Mouse (Mus musculus) heart, postnatal 0 days (tissue): ENCODE results near the gene Acot7. TPM values are rescaled to one million over a fixed set of nuclear protein-coding genes. Genes with fewer than 3 reads are reported as not detected.

Experiments
- ATAC-seq: fragments of 200-750 bp; cut with Nextera tagmentation; 2 replicates; pipeline ENCODE4 v1.8.0; 2017; ENCODE audit warnings: low read depth, moderate number of reproducible peaks, moderate library complexity; ENCODE audit not compliant: insufficient read depth
- DNase-seq: peaks from one replicate; pipeline ENCODE4 v3.0.0-alpha.2; 2016; ENCODE audit warnings: low spot score
- H3K27ac ChIP-seq: fragments of 300-500 bp; sonication (generic); 2 replicates; pipeline ENCODE4 v1.5.1; 2014; ENCODE audit warnings: low read depth, mild to moderate bottlenecking
- H3K27me3 ChIP-seq: fragments of 300-500 bp; sonication (generic); 2 replicates; pipeline ENCODE4 v1.6.1; 2014; ENCODE audit warnings: low read length, mixed read lengths; ENCODE audit not compliant: control insufficient read depth, insufficient read depth
- H3K36me3 ChIP-seq: fragments of 300-500 bp; sonication (generic); replicated peaks from 2 replicates; pipeline ENCODE4 v1.6.1; 2014; ENCODE audit warnings: low read length, mixed read lengths; ENCODE audit not compliant: control insufficient read depth, insufficient read depth
- H3K4me1 ChIP-seq: fragments of 300-500 bp; sonication (generic); 2 replicates; pipeline ENCODE4 v1.6.1; 2014; ENCODE audit warnings: antibody characterized with exemption; ENCODE audit not compliant: control insufficient read depth, insufficient read depth
- H3K4me2 ChIP-seq: fragments of 300-500 bp; sonication (generic); 2 replicates; pipeline ENCODE4 v1.6.1; 2014; ENCODE audit warnings: low read depth, mild to moderate bottlenecking, low read length, moderate library complexity
- H3K4me3 ChIP-seq: fragments of 300-500 bp; sonication (generic); 2 replicates; pipeline ENCODE4 v1.5.1; 2014; ENCODE audit warnings: low read depth, low read length
- H3K9ac ChIP-seq: fragments of 300-500 bp; sonication (generic); replicated peaks from 2 replicates; pipeline ENCODE4 v1.6.1; 2014; ENCODE audit warnings: low read depth, low read length, mixed read lengths
- H3K9me3 ChIP-seq: fragments of 300-500 bp; sonication (generic); replicated peaks from 2 replicates; pipeline ENCODE4 v1.6.1; 2016; ENCODE audit warnings: low read length; ENCODE audit not compliant: control insufficient read depth
- CTCF ChIP-seq: IDR thresholded peaks from 2 replicates; pipeline ENCODE4 v1.5.1; 2016; ENCODE audit warnings: antibody characterized with exemption, control low read depth, low read depth
- EP300 ChIP-seq: IDR thresholded peaks from 2 replicates; pipeline ENCODE4 v1.6.1; 2016; ENCODE audit warnings: antibody characterized with exemption, low read depth
- WGBS: fragments of 180-500 bp; shearing (Covaris S2); extraction: QIAGEN DNeasy Blood & Tissue Kit; methylation state at CpG from one replicate; pipeline ENCODE4 v1.1.7; 2014; 5-methylcytosine and 5-hydroxymethylcytosine counted together
- polyA plus RNA-seq: library from polyadenylated mRNA; unstranded; fragments of >200 nt; fragmentation: Nextera tagmentation; extraction: Ambion mirVana; gene quantifications from 2 replicates; pipeline ENCODE4 v1.2.1, GENCODE M21; 2015
- total RNA-seq: library from RNA; depleted of rRNA; stranded (reverse); fragments of >200 nt; gene quantifications from 2 replicates; pipeline ENCODE4 v1.2.3, GENCODE M21; 2014; ENCODE audit warnings: low replicate concordance

Acot7 gene
- total and polyA plus RNA-seq, 2 experiments from 2014 or later, result 39.5 to 68.8 TPM

DNA sequence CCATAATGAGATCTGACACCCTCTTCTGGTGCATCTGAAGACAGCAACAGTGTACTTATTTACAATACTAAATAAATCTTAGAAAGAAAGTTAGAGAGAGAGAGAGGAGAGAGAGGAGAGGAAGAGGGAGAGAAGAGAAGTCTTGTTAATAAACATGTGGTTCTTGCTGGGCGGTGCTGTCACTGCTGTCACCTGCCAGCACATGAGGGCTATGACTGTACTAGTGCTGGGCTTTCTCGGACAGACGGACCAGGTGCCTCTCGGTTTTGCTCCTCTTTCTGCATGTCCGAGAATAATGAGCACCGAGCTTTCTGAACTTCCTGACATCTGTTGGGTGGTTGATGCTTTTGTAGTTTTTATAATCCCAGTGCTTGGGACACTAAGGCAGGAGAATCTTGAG lies 72.7 kb downstream of the Acot7 start:
- no peak overlapping the region for H3K4me2 ChIP-seq
- ATAC-seq (no peak), DNase-seq (no peak)
- no peaks in the 10 kb centered on the region for H3K27me3 ChIP-seq
- no peak overlapping the region for H3K27ac ChIP-seq
- TF ChIP-seq EP300 (no peak), CTCF (no peak)
- no peaks in the 10 kb centered on the region for H3K9me3 ChIP-seq
- 88% methylated on average over 6 of the region's 6 CpGs for WGBS
- H3K36me3 ChIP-seq, result 0 out of 2 replicates have a peak, but pooled peaks cover 7% of the 10 kb centered on the region
- H3K4me3 ChIP-seq, result no peak overlapping the region
- no peak overlapping the region for H3K9ac ChIP-seq
- H3K4me1 ChIP-seq, result peaks cover 42% of the 10 kb centered on the region

DNA sequence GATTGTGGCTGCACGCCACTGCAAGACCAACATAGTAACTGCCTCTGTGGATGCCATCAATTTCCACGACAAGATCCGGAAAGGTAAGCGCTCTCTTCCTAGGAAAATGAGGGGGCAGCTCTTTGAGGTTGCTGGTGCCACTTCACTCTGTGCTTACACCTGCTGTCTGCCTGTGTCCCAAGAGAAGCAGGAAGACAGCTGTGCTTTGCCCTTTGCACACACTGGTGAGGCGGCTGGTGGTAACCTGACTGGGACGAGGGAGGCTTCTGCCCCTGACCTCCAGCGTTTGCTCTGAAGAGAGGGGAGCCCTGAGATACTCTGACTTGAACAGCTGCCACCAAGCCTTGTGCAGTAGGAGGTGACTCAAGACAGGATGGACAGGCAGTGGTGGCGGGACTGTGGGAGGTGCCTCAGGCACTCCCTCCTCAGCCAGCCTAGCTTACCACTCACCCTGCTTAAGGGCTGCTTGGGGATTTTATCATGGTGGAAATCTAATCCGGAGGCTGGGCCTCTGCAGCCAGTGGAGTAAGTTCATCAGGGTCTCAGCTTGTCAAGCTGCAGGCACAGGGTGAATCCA lies 75.3 kb downstream of the Acot7 start:
- H3K36me3 ChIP-seq, result 0 out of 2 replicates have a peak, but pooled peaks cover 7% of the 10 kb centered on the region
- ATAC-seq, result no peak
- 0 out of 2 replicates have a peak overlapping the region, but pooled peaks have one; percentile 36 for H3K27ac ChIP-seq
- 50% methylated on average over 9 of the region's 9 CpGs for WGBS
- no peaks in the 10 kb centered on the region for H3K9me3 ChIP-seq
- no peaks in the 10 kb centered on the region for H3K27me3 ChIP-seq
- H3K4me3 ChIP-seq, result no peak overlapping the region
- no peak overlapping the region for H3K9ac ChIP-seq
- no peak for TF ChIP-seq CTCF
- no peak for TF ChIP-seq EP300
- H3K4me2 ChIP-seq, result no peak overlapping the region
- peaks cover 49% of the 10 kb centered on the region for H3K4me1 ChIP-seq
- no peak for DNase-seq

DNA sequence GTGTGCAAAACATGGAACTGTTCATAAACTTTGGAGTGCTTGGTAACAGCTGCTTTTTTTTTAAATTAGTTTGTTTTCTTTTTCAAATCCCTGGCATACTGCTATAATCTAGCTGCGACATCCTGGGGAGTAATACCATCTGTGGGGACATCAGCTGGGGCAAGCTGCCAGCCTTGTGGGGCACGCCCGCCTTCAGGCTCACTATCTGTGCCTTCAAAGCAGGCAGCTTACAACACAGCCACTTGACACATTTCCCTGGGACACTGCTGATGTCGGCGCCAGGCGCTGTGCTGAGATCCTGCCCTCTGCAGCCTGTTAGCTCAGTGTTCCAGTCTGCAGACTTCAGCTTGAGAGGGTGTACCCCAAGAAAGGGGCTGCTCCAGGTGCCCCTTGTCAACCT lies 79.1 kb downstream of the Acot7 start:
- ATAC-seq (peak; percentile 67), DNase-seq (peak; percentile 78)
- Histone ChIP-seq H3K9me3 (no peaks in the 10 kb centered on the region), H3K4me1 (peaks cover 62% of the 10 kb centered on the region), H3K27ac (peak overlapping the region; percentile 61), H3K4me3 (no peak overlapping the region), H3K4me2 (no peak overlapping the region), H3K9ac (no peak overlapping the region), H3K36me3 (peaks cover 13% of the 10 kb centered on the region; the same call in 1 of the 2 replicates), H3K27me3 (no peaks in the 10 kb centered on the region)
- TF ChIP-seq CTCF (peak; percentile 27; the same call in 1 of the 2 replicates), EP300 (no peak)
- WGBS, result 16% methylated on average over 6 of the region's 6 CpGs

DNA sequence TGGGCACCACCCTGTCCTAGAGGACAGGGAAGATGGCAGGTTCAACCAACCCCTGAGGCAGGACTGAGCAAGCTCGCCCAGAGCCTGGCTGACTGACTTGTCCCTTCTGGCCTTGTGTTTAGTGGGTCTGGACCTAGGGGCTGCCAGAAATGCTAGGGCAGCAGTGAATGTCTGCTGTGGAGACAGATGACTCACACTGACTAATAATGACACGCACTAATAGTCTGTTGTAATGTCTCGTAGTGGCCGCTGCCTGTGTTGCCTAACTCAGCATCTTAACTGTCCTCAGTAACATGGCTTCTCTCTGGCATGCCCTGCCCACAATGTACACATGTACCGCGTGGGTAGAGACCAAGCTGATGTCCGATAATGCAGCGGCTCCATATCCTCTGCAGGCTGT lies 82.5 kb downstream of the Acot7 start:
- no peaks in the 10 kb centered on the region for H3K27me3 ChIP-seq
- no peak overlapping the region for H3K4me3 ChIP-seq
- no peak for TF ChIP-seq EP300
- no peak for TF ChIP-seq CTCF
- no peak overlapping the region for H3K4me2 ChIP-seq
- peaks cover 60% of the 10 kb centered on the region for H3K4me1 ChIP-seq
- no peak overlapping the region for H3K27ac ChIP-seq
- DNase-seq, result no peak
- no peak overlapping the region for H3K9ac ChIP-seq
- ATAC-seq, result no peak
- 87% methylated on average over 8 of the region's 8 CpGs for WGBS
- H3K9me3 ChIP-seq, result no peaks in the 10 kb centered on the region
- peaks cover 6% of the 10 kb centered on the region; the same call in 1 of the 2 replicates for H3K36me3 ChIP-seq

DNA sequence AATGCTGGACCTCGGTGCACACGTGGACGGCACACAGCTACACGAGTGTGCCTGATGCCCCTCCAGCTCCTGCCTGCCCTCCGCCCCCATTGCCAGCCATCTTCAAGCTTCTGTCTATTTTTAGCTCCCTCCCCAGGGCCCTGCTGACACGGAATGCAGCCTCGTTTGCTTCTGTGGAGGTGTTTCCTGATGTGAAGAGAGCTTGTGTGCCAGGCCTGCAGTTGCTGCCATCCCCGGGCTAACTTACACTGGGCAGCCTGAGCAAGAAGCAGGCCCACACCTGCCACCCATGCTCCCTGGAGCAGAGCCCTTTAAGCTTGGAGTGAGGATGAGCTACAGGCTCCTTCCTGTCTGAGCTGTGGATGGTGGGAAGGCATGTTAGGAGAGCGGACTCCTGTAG lies 84.3 kb downstream of the Acot7 start:
- Histone ChIP-seq H3K36me3 (peaks cover 6% of the 10 kb centered on the region; the same call in 1 of the 2 replicates), H3K4me2 (peak overlapping the region; percentile 39; the same call in 1 of the 2 replicates), H3K9ac (no peak overlapping the region), H3K9me3 (no peaks in the 10 kb centered on the region), H3K4me1 (peaks cover 54% of the 10 kb centered on the region), H3K4me3 (no peak overlapping the region), H3K27ac (peak overlapping the region; percentile 90), H3K27me3 (no peaks in the 10 kb centered on the region)
- TF ChIP-seq EP300, result peak; percentile 47; the same call in 1 of the 2 replicates
- no peak for TF ChIP-seq CTCF
- WGBS, result 23% methylated on average over 9 of the region's 9 CpGs
- DNase-seq, result peak; percentile 90
- ATAC-seq, result peak; percentile 77
